ENCODE assay signal across 13 mouse cellular contexts in genomic region chr9:64618433-64618832, GRCm38 (mm10).
"Had no signal": no experiment of that assay in that cellular context is flagged by ENCODE, and none has a peak within 500 bp of the region (broad histone marks: within the 10 kb centered on the region; RNA-seq: fewer than 3 reads in every experiment).

No protein-coding gene starts in this region.

- DNase-seq: liver; lung, adult 2 months; lung, postnatal 4 days; midbrain, embryonic 14.5 days; thymus, adult 18-20 months; thymus, postnatal 14 days had no signal

- ATAC-seq: lung, postnatal 0 days had no signal

- H3K9me3 ChIP-seq: hindbrain, embryonic 15.5 days; limb, embryonic 12.5 days; liver, embryonic 15.5 days; midbrain, embryonic 10.5 days had no signal

- H3K4me2 ChIP-seq: hindbrain, embryonic 15.5 days; limb, embryonic 12.5 days; liver, embryonic 15.5 days had no signal

- H3K36me3 ChIP-seq: hindbrain, embryonic 15.5 days; limb, embryonic 12.5 days; liver, embryonic 15.5 days; midbrain, embryonic 10.5 days had no signal

- H3K9ac ChIP-seq: hindbrain, embryonic 15.5 days; limb, embryonic 12.5 days; liver, embryonic 15.5 days had no signal

- H3K4me1 ChIP-seq: limb, embryonic 12.5 days; liver, embryonic 15.5 days had no signal

- H3K27ac ChIP-seq: hindbrain, embryonic 15.5 days; layer of hippocampus, adult 2 months; limb, embryonic 12.5 days; liver, embryonic 15.5 days had no signal

- H3K4me3 ChIP-seq: hindbrain, embryonic 15.5 days; layer of hippocampus, adult 2 months; limb, embryonic 12.5 days; liver, embryonic 15.5 days; midbrain, embryonic 10.5 days; myocyte had no signal

- H3K27me3 ChIP-seq: limb, embryonic 12.5 days had no signal
